Mouse (Mus musculus): ENCODE measurements around the gene Papola.

DNA sequence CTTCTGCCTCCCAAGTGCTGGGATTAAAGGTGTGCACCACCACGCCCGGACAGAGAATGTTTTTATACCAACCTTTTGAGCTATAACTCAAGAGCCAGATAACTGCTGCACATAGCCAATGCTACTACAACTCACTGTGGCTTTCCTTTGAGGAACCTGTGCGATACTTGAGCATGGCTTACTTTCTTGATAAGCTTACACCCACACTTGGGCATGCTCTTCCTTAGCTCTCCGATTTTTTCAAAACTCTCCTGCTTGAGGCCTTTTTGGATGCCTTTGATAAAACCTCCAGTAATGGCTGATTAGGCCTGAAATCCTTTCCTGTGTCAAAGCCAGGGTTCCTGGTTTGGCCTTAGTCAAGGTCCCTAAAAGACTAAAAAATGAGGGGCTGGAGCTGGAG, 6.8 kb upstream of the Papola start:
- TF ChIP-seq CTCF (IDR thresholded peaks at IDR 0.05; ENCODE audit: extremely low read depth, insufficient read depth, insufficient read length, insufficient replicate concordance): no peak
- no peak for TF ChIP-seq POLR2A (IDR thresholded peaks at IDR 0.05; ENCODE audit: low read depth, low read length)
